Mouse (Mus musculus) ES-E14 (cell line): Measurements from ENCODE around the gene Clic1. TPM values are rescaled to one million over a fixed set of nuclear protein-coding genes. Genes with fewer than 3 reads are reported as not detected.

Experiments
- DNase-seq: peaks from one replicate; pipeline ENCODE4 v3.0.0-alpha.2; 2013; ENCODE audit warnings: low read depth, low spot score
- H3K27ac ChIP-seq: 2 replicates; pipeline ENCODE4 v1.5.1; 2012; ENCODE audit warnings: low read depth, mild to moderate bottlenecking, low read length, moderate library complexity, mixed read lengths; ENCODE audit not compliant: poor library complexity, insufficient read depth, severe bottlenecking
- H3K36me3 ChIP-seq: 2 replicates; pipeline ENCODE4 v1.6.1; 2012; ENCODE audit warnings: mild to moderate bottlenecking, low read length, moderate library complexity, mixed read lengths; ENCODE audit not compliant: control insufficient read depth, poor library complexity, insufficient read depth, severe bottlenecking
- H3K4me1 ChIP-seq, 2 experiments: fragments of 150-350 bp in 1 of 2; sonication (generic) in 1 of 2; 2 replicates each; pipeline ENCODE4 v1.6.1; 2012; ENCODE audit warnings: low read length in 2 of 2, mild to moderate bottlenecking in 1 of 2, mixed read lengths in 1 of 2; ENCODE audit not compliant: control insufficient read depth in 2 of 2, insufficient read depth in 2 of 2, poor library complexity in 1 of 2
- H3K4me3 ChIP-seq, 2 experiments: fragments of 150-350 bp in 1 of 2; sonication (generic) in 1 of 2; 2 replicates each; pipeline ENCODE4 v1.5.1; 2012; ENCODE audit warnings: low read length in 2 of 2, low read depth in 1 of 2, mild to moderate bottlenecking in 1 of 2, mixed read lengths in 1 of 2; ENCODE audit not compliant: insufficient read depth in 1 of 2, poor library complexity in 1 of 2, severe bottlenecking in 1 of 2
- H3K9ac ChIP-seq: 2 replicates; pipeline ENCODE4 v1.6.1; 2012; ENCODE audit warnings: low read depth, mild to moderate bottlenecking, low read length, mixed read lengths; ENCODE audit not compliant: poor library complexity, insufficient read depth, severe bottlenecking
- H3K9me3 ChIP-seq: fragments of 150-350 bp; sonication (generic); 2 replicates; pipeline ENCODE4 v1.6.1; 2012; ENCODE audit warnings: low read depth, mild to moderate bottlenecking, low read length; ENCODE audit not compliant: control insufficient read depth, insufficient read depth
- CHD2 ChIP-seq: IDR thresholded peaks from 2 replicates; pipeline ENCODE4 v1.6.1; 2014; ENCODE audit warnings: mild to moderate bottlenecking, low read depth, low read length, inconsistent platforms
- HCFC1 ChIP-seq: IDR thresholded peaks from 2 replicates; pipeline ENCODE4 v1.6.1; 2012; ENCODE audit warnings: low read length, inconsistent platforms, borderline replicate concordance; ENCODE audit not compliant: insufficient read depth
- MAFK ChIP-seq: IDR thresholded peaks from 2 replicates; pipeline ENCODE4 v1.6.1; 2014; ENCODE audit warnings: mild to moderate bottlenecking, low read depth, low read length, inconsistent platforms; ENCODE audit not compliant: insufficient read depth
- ZC3H11A ChIP-seq: IDR thresholded peaks from 2 replicates; pipeline ENCODE4 v1.6.1; 2012; ENCODE audit warnings: low read depth, mild to moderate bottlenecking, inconsistent platforms, low read length, borderline replicate concordance
- ZNF384 ChIP-seq: IDR thresholded peaks from 2 replicates; pipeline ENCODE4 v1.6.1; 2012; ENCODE audit warnings: low read depth, low read length, inconsistent platforms
- in situ Hi-C, 2 experiments: fragments of 600-800 bp; cut with MboI; formaldehyde crosslinking; loops; one replicate each; pipeline ENCODE4 v1.15.1; 2025; ENCODE audit warnings: low sequenced_read_pairs in 2 of 2, inconsistent platforms in 1 of 2; ENCODE audit not compliant: unreplicated experiment in 2 of 2
- total RNA-seq: library from RNA; depleted of rRNA; stranded (reverse); fragments of 300-350 nt; gene quantifications from 2 replicates; pipeline ENCODE4 v1.2.3, GENCODE M21; 2012

Gene Clic1
- total RNA-seq, 1 experiment: 133 TPM

- Histone ChIP-seq H3K27ac (no peak overlapping the region), H3K9ac (no peak overlapping the region), H3K9me3 (no peaks in the 10 kb centered on the region), H3K4me3 (peak overlapping the region in 1 of 2 experiments; percentile 78; a peak in 2 of 4 replicates), H3K36me3 (no peaks in the 10 kb centered on the region), H3K4me1 (peaks cover 0 to 14% of the 10 kb centered on the region in 2 experiments)
- in situ Hi-C loops: no loop called here
- TF ChIP-seq ZNF384 (no peak), HCFC1 (no peak), CHD2 (no peak), ZC3H11A (no peak), MAFK (no peak)
- no peak for DNase-seq
These were observed 4.6 kb upstream of the Clic1 start for GRCm38 (mm10) chr17:35044904-35045806.

- in situ Hi-C loops: no loop called here
- H3K9ac ChIP-seq: peak overlapping the region; percentile 91
- no peaks in the 10 kb centered on the region for H3K9me3 ChIP-seq
- peaks cover 0 to 14% of the 10 kb centered on the region in 2 experiments for H3K4me1 ChIP-seq
- DNase-seq: no peak
- no peaks in the 10 kb centered on the region for H3K36me3 ChIP-seq
- H3K4me3 ChIP-seq: peak overlapping the region; percentile 66 to 78
- TF ChIP-seq ZNF384: no peak
- no peak for TF ChIP-seq ZC3H11A
- no peak for TF ChIP-seq CHD2
- TF ChIP-seq HCFC1: no peak
- no peak overlapping the region for H3K27ac ChIP-seq
These were observed 3.7 kb upstream of the Clic1 start for GRCm38 (mm10) chr17:35045807-35046680.

GRCm38 (mm10) chr17:35046681-35047455 lies 2.9 kb upstream of the Clic1 start, which contains the start of gene Msh5:
Gene Msh5, minus strand, starts transcription at chr17:35046745.
- Histone ChIP-seq H3K9me3 (no peaks in the 10 kb centered on the region), H3K4me3 (peak within 1 kb of the TSS; percentile 66 to 78), H3K36me3 (no peaks in the 10 kb centered on the region), H3K9ac (peak within 1 kb of the TSS; percentile 91), H3K4me1 (peaks cover 0 to 16% of the 10 kb centered on the region in 2 experiments), H3K27ac (no peak within 1 kb of the TSS)
- DNase-seq: peak; percentile 100
- no peak for TF ChIP-seq HCFC1
- 0 out of 2 replicates have a peak, but pooled peaks have one; percentile 17 for TF ChIP-seq CHD2
- in situ Hi-C loops: no loop called here

GRCm38 (mm10) chr17:35047688-35048087 lies 2.1 kb upstream of the Clic1 start:
- Histone ChIP-seq H3K9ac (no peak overlapping the region), H3K4me3 (no peak overlapping the region), H3K9me3 (no peaks in the 10 kb centered on the region), H3K27ac (no peak overlapping the region), H3K36me3 (peaks cover 5% of the 10 kb centered on the region; the same call in 1 of the 2 replicates), H3K4me1 (peaks cover 0 to 24% of the 10 kb centered on the region in 2 experiments)
- no peak for DNase-seq
- in situ Hi-C loops: no loop called here
- TF ChIP-seq ZC3H11A (no peak), CHD2 (no peak), MAFK (no peak), ZNF384 (no peak), HCFC1 (no peak)
